Mouse (Mus musculus): Measurements from ENCODE around the gene Ablim1. TPM values are rescaled to one million over a fixed set of nuclear protein-coding genes. Genes with fewer than 3 reads are reported as not detected.

Gene Ablim1
- total RNA-seq, 2 experiments from 2014 or later = 10.0 to 12.6 TPM

DNA sequence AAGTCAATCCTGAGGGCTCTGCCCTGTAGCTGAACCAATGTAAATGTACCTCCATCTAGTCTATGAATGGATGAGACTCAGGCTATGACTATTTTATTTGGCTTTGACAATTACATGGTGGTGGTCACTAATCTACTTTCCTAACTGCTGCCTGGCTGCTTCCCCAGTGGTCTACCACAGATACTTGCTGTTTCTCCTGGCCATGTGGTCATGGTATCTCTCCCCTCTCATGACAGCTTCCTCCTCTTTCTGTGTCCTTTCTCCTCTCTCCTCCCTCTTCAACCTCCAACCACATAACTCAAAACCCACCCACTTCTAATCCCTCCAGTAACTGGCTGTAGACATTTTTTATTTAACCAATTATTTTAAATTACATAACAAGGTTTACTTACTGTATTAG, 34.4 kb upstream of the Ablim1 start:
- no peak for ATAC-seq (replicated peaks; ENCODE audit: low FRiP score, poor library complexity, severe bottlenecking)

DNA sequence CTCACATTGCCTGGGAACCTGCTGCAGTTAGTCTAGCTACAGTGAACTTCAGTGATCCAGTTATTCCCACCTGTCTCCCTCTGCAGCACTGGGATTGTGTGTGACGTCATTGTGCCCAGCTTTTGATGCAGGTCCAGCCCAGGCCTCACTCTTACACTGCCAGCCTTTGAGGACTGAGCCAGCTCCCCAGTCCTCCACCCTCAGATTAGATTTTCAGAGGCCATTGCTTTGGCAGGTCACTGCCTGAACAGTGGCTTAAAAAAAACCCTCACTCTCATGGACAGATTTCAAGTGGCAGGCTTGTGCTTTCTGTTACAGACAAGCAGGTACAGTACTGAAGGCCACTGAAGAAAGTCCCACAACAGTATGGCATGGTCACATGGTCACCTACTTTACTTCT, 30.0 kb upstream of the Ablim1 start:
- no peak for ATAC-seq (replicated peaks; ENCODE audit: low FRiP score, poor library complexity, severe bottlenecking)

- 0 out of 2 replicates have a peak, but pooled peaks have one; percentile 21 for ATAC-seq (replicated peaks; ENCODE audit: low FRiP score, poor library complexity, severe bottlenecking)
These were observed 29.1 kb upstream of the Ablim1 start for GRCm38 (mm10) chr19:57343860-57344259.

GRCm38 (mm10) chr19:57340900-57341742, 26.4 kb upstream of the Ablim1 start:
- ATAC-seq (replicated peaks; ENCODE audit: low FRiP score, poor library complexity, severe bottlenecking) = no peak

DNA sequence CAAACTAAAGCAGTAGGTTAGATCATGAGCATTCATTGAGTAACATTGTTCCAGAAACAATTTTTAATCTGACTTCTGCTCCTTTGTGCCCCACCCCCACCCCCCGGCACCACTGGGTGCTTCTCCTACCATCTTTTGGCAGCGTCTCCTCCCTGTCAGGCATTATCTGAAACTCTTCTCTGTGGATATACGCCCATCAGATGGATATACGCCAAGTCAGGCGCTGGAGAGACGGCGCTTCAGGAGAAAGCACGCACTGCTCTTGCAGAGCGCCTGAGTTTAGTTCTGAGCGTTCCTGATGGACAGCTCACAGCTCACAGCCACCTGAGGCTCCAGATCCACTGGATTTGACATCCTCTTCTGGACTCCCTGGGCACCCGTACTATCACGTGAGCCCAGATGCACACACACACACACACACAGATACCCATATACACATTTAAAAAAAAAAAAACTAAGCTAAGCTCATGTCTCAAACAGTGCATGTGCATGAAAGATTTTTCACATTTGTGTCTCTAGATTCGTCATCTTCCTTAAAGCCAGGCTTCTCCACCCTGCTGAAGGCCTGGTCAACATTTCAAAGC, 24.7 kb upstream of the Ablim1 start:
- peak; percentile 92 for ATAC-seq (replicated peaks; ENCODE audit: low FRiP score, poor library complexity, severe bottlenecking)

GRCm38 (mm10) chr19:57335135-57335534, 20.4 kb upstream of the Ablim1 start:
- no peak for ATAC-seq (replicated peaks; ENCODE audit: low FRiP score, poor library complexity, severe bottlenecking)

GRCm38 (mm10) chr19:57333356-57333755, 18.6 kb upstream of the Ablim1 start:
- no peak for ATAC-seq (replicated peaks; ENCODE audit: low FRiP score, poor library complexity, severe bottlenecking)

DNA sequence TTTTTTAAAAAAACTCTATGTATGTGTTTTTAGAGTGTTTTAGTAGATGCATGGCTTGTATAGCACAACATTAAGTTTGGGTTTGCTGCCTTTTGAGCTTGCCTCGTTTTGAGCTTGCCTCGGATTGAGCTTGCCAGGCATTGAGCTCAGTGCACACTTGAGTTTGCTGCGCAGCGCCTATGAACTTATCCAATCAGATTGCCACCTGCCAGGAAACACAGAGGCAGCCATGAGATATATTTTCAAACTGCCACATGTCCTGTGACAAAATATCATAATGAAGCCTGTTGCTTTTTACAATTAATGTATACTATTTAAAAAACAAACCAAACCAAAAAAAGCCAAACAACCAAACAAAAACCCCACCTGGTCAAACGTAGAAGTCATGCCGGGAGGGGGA, 16.5 kb upstream of the Ablim1 start:
- ATAC-seq (replicated peaks; ENCODE audit: low FRiP score, poor library complexity, severe bottlenecking) = no peak

- ATAC-seq (replicated peaks; ENCODE audit: low FRiP score, poor library complexity, severe bottlenecking) = no peak
These were observed 15.6 kb upstream of the Ablim1 start for GRCm38 (mm10) chr19:57330309-57330708.

- peak; percentile 55; the same call in 1 of the 2 replicates for ATAC-seq (replicated peaks; ENCODE audit: low FRiP score, poor library complexity, severe bottlenecking)
These were observed 14.1 kb upstream of the Ablim1 start for GRCm38 (mm10) chr19:57328792-57329191.

DNA sequence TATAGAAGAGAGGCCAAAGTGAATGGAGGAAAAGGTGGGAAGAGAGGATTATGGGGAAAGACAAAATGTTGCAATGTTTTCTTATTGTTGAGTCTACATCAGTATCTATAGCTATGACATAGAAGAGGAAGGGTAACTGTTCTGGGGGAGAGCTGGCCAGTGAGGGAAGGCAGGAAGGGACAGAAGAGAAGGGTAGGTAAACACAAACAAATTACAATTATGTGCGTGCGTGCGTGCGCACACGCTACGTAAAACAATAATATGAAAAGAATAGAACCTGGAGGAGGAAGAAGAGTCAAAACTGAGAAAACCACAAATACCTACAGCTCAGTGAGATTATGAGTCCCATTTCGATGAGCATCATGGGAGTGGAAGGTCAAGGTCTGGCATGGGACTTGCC, 13.6 kb upstream of the Ablim1 start:
- no peak for ATAC-seq (replicated peaks; ENCODE audit: low FRiP score, poor library complexity, severe bottlenecking)

GRCm38 (mm10) chr19:57327679-57328078, 13.0 kb upstream of the Ablim1 start:
- no peak for ATAC-seq (replicated peaks; ENCODE audit: low FRiP score, poor library complexity, severe bottlenecking)

GRCm38 (mm10) chr19:57325748-57326300, 11.1 kb upstream of the Ablim1 start:
- ATAC-seq (replicated peaks; ENCODE audit: low FRiP score, poor library complexity, severe bottlenecking) = no peak

DNA sequence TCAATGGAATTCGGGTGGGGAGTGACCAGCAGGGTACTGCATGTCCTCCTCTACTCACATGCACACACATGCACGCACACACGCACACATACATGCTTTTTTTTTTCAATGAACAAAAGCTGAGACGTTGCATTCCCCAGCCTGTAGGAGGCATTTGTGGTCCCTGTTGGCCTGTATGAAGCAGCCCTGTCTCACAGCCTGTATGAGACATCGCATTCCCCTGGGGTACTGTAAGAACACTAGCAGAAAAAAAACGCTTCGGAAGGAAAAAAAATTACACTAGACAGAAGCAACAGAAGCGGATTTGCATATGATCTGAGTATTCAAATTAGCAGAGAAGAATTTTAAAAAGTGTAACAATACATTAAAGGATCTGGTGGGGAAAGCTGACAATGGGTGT, 8.4 kb upstream of the Ablim1 start:
- ATAC-seq (replicated peaks; ENCODE audit: low FRiP score, poor library complexity, severe bottlenecking) = no peak

GRCm38 (mm10) chr19:57322491-57322890, 7.8 kb upstream of the Ablim1 start:
- no peak for ATAC-seq (replicated peaks; ENCODE audit: low FRiP score, poor library complexity, severe bottlenecking)

DNA sequence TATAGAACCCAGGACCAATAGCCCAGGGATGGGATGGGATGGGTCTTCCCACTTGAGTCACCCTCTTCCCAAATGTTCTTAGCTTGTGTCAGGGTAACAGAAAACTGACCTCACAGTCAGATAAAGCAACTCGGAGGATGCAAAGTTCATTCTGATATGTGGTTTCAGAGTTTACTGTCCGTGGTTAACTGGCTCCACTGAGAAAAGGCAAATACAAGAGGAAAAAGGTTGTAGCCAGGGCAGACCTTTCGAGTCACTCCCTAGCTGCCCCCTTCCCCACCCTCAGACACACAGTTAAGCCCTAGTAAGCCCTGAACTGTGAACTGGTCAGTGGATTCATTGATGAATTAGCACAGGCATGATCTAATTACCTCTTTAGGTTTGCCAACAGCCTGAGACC, 7.1 kb upstream of the Ablim1 start:
- no peak for ATAC-seq (replicated peaks; ENCODE audit: low FRiP score, poor library complexity, severe bottlenecking)

DNA sequence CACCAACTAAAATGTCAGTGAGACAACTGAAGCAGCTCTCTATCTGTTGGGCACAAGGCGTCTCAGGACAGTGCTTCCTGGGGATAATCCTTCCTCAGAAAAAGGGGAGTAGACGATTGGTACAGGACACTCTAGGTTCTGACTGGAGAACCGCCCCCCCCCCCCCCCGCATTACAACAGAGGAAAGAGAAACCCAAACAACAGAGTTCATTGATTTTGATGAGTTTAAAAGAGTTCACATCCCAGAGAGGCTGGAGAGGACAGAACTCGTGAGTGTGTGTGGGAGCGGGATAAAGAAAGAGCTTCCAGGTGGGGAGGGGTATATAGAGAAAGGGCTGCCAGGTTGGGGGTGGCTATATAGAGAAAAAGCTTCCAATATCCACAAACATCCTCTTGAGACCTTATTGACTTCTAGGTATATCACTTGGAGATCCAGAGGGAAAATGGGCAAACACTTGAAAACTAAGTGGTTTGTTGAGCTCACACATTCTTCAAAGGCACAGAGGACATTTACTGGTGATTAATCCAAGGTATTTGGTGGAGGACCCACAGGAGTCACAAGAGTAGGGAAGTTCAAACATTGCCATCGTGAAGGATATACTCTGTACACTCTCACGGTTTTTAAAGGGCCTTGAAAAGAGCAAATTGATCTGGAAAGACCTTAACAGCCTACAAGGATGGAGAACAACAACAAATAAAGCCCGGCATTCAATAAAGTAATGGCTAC, 6.1 kb upstream of the Ablim1 start:
- no peak for ATAC-seq (replicated peaks; ENCODE audit: low FRiP score, poor library complexity, severe bottlenecking)

GRCm38 (mm10) chr19:57316597-57316996, 1.9 kb upstream of the Ablim1 start:
- no peak for ATAC-seq (replicated peaks; ENCODE audit: low FRiP score, poor library complexity, severe bottlenecking)

DNA sequence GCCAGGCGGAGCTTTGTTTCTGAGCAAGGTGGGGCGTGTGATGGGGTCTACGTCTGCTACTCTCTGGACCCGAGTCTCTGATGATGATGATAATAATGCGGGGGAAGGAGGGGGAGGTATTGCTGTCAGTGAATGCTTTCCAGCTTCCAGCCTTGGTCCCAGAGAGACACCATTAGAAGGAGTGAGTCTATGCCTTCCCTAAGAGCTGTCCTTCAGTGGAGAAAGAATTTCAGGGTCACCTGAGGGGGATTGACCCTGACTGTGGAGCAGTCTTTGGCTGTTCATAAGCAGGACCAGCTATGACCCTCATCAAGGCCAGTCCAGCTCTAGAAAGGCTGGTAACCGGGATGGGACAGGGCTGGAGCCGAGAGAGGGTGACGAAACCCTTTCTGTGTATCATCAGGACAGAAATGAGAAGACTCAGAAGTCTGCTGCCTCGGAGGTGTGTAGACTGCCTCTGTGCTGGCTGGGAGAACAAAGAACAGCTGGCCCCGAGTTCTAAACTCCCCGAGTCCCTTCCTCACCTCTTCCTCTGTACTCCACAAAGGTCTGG, 370 bp upstream of the Ablim1 start:
- no peak for ATAC-seq (replicated peaks; ENCODE audit: low FRiP score, poor library complexity, severe bottlenecking)

DNA sequence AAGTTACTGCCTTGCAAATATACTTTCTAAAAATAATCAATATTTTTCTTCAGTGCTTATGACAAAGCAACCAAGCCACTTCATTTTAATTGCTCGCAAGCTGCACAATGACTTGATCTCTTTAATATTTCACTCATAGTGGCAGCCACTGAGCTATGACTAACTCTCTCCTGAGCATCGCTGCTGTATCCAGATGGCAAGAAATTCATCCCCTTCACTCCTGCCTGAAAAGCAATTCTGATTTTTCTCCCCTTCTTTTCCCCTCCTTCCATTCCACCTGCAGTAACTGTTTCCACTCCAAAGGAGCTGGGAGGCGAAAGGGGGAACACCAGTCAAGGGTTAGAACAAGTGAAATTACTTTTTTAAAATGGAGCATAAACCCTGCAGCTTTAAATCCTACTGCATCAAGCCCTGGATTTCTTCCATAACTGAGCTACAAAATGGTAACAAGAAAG, 801 bp downstream of the Ablim1 start:
- ATAC-seq (replicated peaks; ENCODE audit: low FRiP score, poor library complexity, severe bottlenecking) = no peak
